Mouse (Mus musculus): ENCODE results near the gene Dnah9. TPM values are rescaled to one million over a fixed set of nuclear protein-coding genes. Genes with fewer than 3 reads are reported as not detected.

The Dnah9 gene
- total RNA-seq, 4 experiments from 2014 or later: 0.09 TPM; not detected in 3

GRCm38 (mm10) chr11:65927962-65928361 lies 240.4 kb downstream of the Dnah9 start:
- no peak for DNase-seq (ENCODE audit: low spot score)

GRCm38 (mm10) chr11:65918480-65919236 lies 249.7 kb downstream of the Dnah9 start:
- DNase-seq (ENCODE audit: low spot score): no peak

GRCm38 (mm10) chr11:65909195-65909594 lies 259.2 kb downstream of the Dnah9 start:
- no peak for DNase-seq (ENCODE audit: low spot score)

- no peak for DNase-seq (ENCODE audit: low spot score)
These were observed 262.9 kb downstream of the Dnah9 start for GRCm38 (mm10) chr11:65905487-65905886.

GRCm38 (mm10) chr11:65903944-65904343 lies 264.4 kb downstream of the Dnah9 start:
- no peak for DNase-seq (ENCODE audit: low spot score)

- no peak for DNase-seq (ENCODE audit: low spot score)
These were observed 286.9 kb downstream of the Dnah9 start for GRCm38 (mm10) chr11:65881465-65881864.

GRCm38 (mm10) chr11:65877146-65877775 lies 291.1 kb downstream of the Dnah9 start:
- no peak for DNase-seq (ENCODE audit: low spot score)

GRCm38 (mm10) chr11:65861476-65861875 lies 306.9 kb downstream of the Dnah9 start:
- DNase-seq (ENCODE audit: low spot score): no peak

GRCm38 (mm10) chr11:65852066-65852465 lies 316.3 kb downstream of the Dnah9 start:
- no peak for DNase-seq (ENCODE audit: low spot score)

GRCm38 (mm10) chr11:65846446-65846845 lies 321.9 kb downstream of the Dnah9 start:
- no peak for DNase-seq (ENCODE audit: low spot score)

GRCm38 (mm10) chr11:65838999-65839398 lies 329.4 kb downstream of the Dnah9 start:
- DNase-seq (ENCODE audit: low spot score): peak; percentile 11

- DNase-seq (ENCODE audit: low spot score): no peak
These were observed 343.8 kb downstream of the Dnah9 start for GRCm38 (mm10) chr11:65824556-65824955.

- DNase-seq (ENCODE audit: low spot score): peak; percentile 49
These were observed 347.5 kb downstream of the Dnah9 start for GRCm38 (mm10) chr11:65820877-65821276.

GRCm38 (mm10) chr11:65820280-65820679 lies 348.1 kb downstream of the Dnah9 start:
- no peak for DNase-seq (ENCODE audit: low spot score)

GRCm38 (mm10) chr11:65818193-65818592 lies 350.2 kb downstream of the Dnah9 start:
- no peak for DNase-seq (ENCODE audit: low spot score)

- no peak for DNase-seq (ENCODE audit: low spot score)
These were observed 352.1 kb downstream of the Dnah9 start for GRCm38 (mm10) chr11:65816237-65816636.

- no peak for DNase-seq (ENCODE audit: low spot score)
These were observed 354.0 kb downstream of the Dnah9 start for GRCm38 (mm10) chr11:65814381-65814780.

- no peak for DNase-seq (ENCODE audit: low spot score)
These were observed 356.3 kb downstream of the Dnah9 start for GRCm38 (mm10) chr11:65812088-65812487.

- no peak for DNase-seq (ENCODE audit: low spot score)
These were observed 360.8 kb downstream of the Dnah9 start for GRCm38 (mm10) chr11:65807601-65808000.

GRCm38 (mm10) chr11:65806909-65807504 lies 361.3 kb downstream of the Dnah9 start, which contains the start of gene Zkscan6:
TSS of gene Zkscan6 (plus strand) at chr11:65807175.
- peak; percentile 88 for DNase-seq (ENCODE audit: low spot score)

GRCm38 (mm10) chr11:65806321-65806904 lies 361.9 kb downstream of the Dnah9 start:
- peak; percentile 33 for DNase-seq (ENCODE audit: low spot score)

- no peak for DNase-seq (ENCODE audit: low spot score)
These were observed 366.5 kb downstream of the Dnah9 start for GRCm38 (mm10) chr11:65801899-65802298.
